Mouse (Mus musculus) liver, embryonic 16.5 days (tissue): ENCODE results near the gene Epsti1. TPM values are rescaled to one million over a fixed set of nuclear protein-coding genes. Genes with fewer than 3 reads are reported as not detected.

Experiments used
- ATAC-seq: fragments of 200-750 bp; cut with Nextera tagmentation; 2 replicates; pipeline ENCODE4 v1.8.0; 2017; ENCODE audit warnings: low read depth, mild to moderate bottlenecking, moderate number of reproducible peaks, moderate library complexity
- H3K27ac ChIP-seq: fragments of 300-500 bp; sonication (generic); 2 replicates; pipeline ENCODE4 v1.5.1; 2014; ENCODE audit warnings: mild to moderate bottlenecking, low read length
- H3K27me3 ChIP-seq: fragments of 300-500 bp; sonication (generic); 2 replicates; pipeline ENCODE4 v1.6.1; 2014; ENCODE audit warnings: low read depth, low read length, mixed read lengths; ENCODE audit not compliant: control insufficient read depth, insufficient read depth
- H3K36me3 ChIP-seq: fragments of 300-500 bp; sonication (generic); 2 replicates; pipeline ENCODE4 v1.6.1; 2014; ENCODE audit warnings: mild to moderate bottlenecking; ENCODE audit not compliant: control insufficient read depth, insufficient read depth
- H3K4me1 ChIP-seq: fragments of 300-500 bp; sonication (generic); 2 replicates; pipeline ENCODE4 v1.6.1; 2014; ENCODE audit warnings: low read depth, low read length, mixed read lengths; ENCODE audit not compliant: control insufficient read depth
- H3K4me2 ChIP-seq: fragments of 300-500 bp; sonication (generic); 2 replicates; pipeline ENCODE4 v1.6.1; 2014; ENCODE audit warnings: low read depth, low read length, mixed read lengths
- H3K4me3 ChIP-seq: fragments of 300-500 bp; sonication (generic); 2 replicates; pipeline ENCODE4 v1.5.1; 2014; ENCODE audit warnings: low read depth, mild to moderate bottlenecking, low read length
- H3K9ac ChIP-seq: fragments of 300-500 bp; sonication (generic); 2 replicates; pipeline ENCODE4 v1.6.1; 2014; ENCODE audit warnings: low read depth, low read length
- H3K9me3 ChIP-seq: fragments of 300-500 bp; sonication (generic); replicated peaks from 2 replicates; pipeline ENCODE4 v1.6.1; 2016; ENCODE audit warnings: low read length; ENCODE audit not compliant: control insufficient read depth
- WGBS: fragments of 180-500 bp; shearing (Covaris S2); extraction: QIAGEN DNeasy Blood & Tissue Kit; methylation state at CpG from one replicate; pipeline ENCODE4 v1.1.7; 2014; ENCODE audit not compliant: insufficient replicate concordance; 5-methylcytosine and 5-hydroxymethylcytosine counted together
- polyA plus RNA-seq: library from polyadenylated mRNA; unstranded; fragments of >200 nt; fragmentation: Nextera tagmentation; extraction: Ambion mirVana; gene quantifications from 2 replicates; pipeline ENCODE4 v1.2.1, GENCODE M21; 2015

The Epsti1 gene
- polyA plus RNA-seq, 1 experiment from 2014 or later: 1.4 TPM

GRCm38 (mm10) chr14:77928653-77929052 is 24.6 kb downstream of the Epsti1 start:
- no peak overlapping the region for H3K4me3 ChIP-seq
- no peaks in the 10 kb centered on the region for H3K36me3 ChIP-seq
- no peaks in the 10 kb centered on the region for H3K4me1 ChIP-seq
- no peak overlapping the region for H3K27ac ChIP-seq
- no peak for ATAC-seq
- H3K4me2 ChIP-seq: no peak overlapping the region
- 63% methylated on average over 5 of the region's 5 CpGs for WGBS
- H3K9me3 ChIP-seq: no peaks in the 10 kb centered on the region
- H3K9ac ChIP-seq: no peak overlapping the region
- H3K27me3 ChIP-seq: no peaks in the 10 kb centered on the region

GRCm38 (mm10) chr14:77929139-77929678 is 25.2 kb downstream of the Epsti1 start:
- Histone ChIP-seq H3K27ac (no peak overlapping the region), H3K9me3 (no peaks in the 10 kb centered on the region), H3K9ac (no peak overlapping the region), H3K4me3 (no peak overlapping the region), H3K27me3 (no peaks in the 10 kb centered on the region), H3K36me3 (no peaks in the 10 kb centered on the region), H3K4me1 (no peaks in the 10 kb centered on the region), H3K4me2 (no peak overlapping the region)
- no peak for ATAC-seq
- 36% methylated on average over 2 of the region's 2 CpGs for WGBS

- Histone ChIP-seq H3K9me3 (no peaks in the 10 kb centered on the region), H3K27me3 (no peaks in the 10 kb centered on the region), H3K27ac (no peak overlapping the region), H3K4me2 (no peak overlapping the region), H3K36me3 (no peaks in the 10 kb centered on the region), H3K4me1 (no peaks in the 10 kb centered on the region), H3K9ac (no peak overlapping the region), H3K4me3 (no peak overlapping the region)
- WGBS: 28% methylated on average over 12 of the region's 12 CpGs
- no peak for ATAC-seq
Measured at GRCm38 (mm10) chr14:77932150-77933047, 28.4 kb downstream of the Epsti1 start.

- Histone ChIP-seq H3K9me3 (no peaks in the 10 kb centered on the region), H3K27ac (no peak overlapping the region), H3K36me3 (no peaks in the 10 kb centered on the region), H3K4me1 (no peaks in the 10 kb centered on the region), H3K4me2 (no peak overlapping the region), H3K27me3 (no peaks in the 10 kb centered on the region), H3K9ac (no peak overlapping the region), H3K4me3 (no peak overlapping the region)
- no peak for ATAC-seq
- WGBS: 69% methylated on average over 5 of the region's 5 CpGs
Measured at GRCm38 (mm10) chr14:77933243-77933642, 29.2 kb downstream of the Epsti1 start.

DNA sequence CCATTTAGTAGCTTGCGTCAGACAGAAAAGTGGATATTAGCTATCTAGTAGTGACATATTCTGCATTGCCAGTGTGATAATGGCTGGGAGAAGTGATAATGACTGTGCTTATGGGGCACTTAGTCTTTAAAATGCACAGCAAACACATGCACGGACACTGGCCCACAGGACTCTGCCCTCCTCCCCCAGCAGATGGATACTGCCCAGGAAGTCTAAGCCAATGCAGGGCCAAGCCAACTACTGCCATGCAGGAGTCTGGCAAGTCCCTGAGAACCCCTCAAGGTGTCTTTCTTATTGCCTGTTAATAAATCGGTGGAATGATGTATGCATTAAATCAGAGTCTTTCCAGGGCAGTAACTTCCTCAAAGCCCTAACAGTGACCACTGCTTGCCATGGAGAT is 30.4 kb downstream of the Epsti1 start:
- no peak for ATAC-seq
- 44% methylated on average over 3 of the region's 3 CpGs for WGBS
- no peak overlapping the region for H3K4me3 ChIP-seq
- no peak overlapping the region for H3K9ac ChIP-seq
- H3K4me2 ChIP-seq: no peak overlapping the region
- H3K36me3 ChIP-seq: no peaks in the 10 kb centered on the region
- no peaks in the 10 kb centered on the region for H3K9me3 ChIP-seq
- H3K4me1 ChIP-seq: no peaks in the 10 kb centered on the region
- no peaks in the 10 kb centered on the region for H3K27me3 ChIP-seq
- no peak overlapping the region for H3K27ac ChIP-seq

- Histone ChIP-seq H3K4me3 (no peak overlapping the region), H3K4me1 (no peaks in the 10 kb centered on the region), H3K4me2 (no peak overlapping the region), H3K9ac (no peak overlapping the region), H3K36me3 (no peaks in the 10 kb centered on the region), H3K27me3 (no peaks in the 10 kb centered on the region), H3K9me3 (no peaks in the 10 kb centered on the region), H3K27ac (no peak overlapping the region)
- 51% methylated on average over 1 of the region's 1 CpGs for WGBS
- no peak for ATAC-seq
Measured at GRCm38 (mm10) chr14:77941105-77941504, 37.1 kb downstream of the Epsti1 start.

DNA sequence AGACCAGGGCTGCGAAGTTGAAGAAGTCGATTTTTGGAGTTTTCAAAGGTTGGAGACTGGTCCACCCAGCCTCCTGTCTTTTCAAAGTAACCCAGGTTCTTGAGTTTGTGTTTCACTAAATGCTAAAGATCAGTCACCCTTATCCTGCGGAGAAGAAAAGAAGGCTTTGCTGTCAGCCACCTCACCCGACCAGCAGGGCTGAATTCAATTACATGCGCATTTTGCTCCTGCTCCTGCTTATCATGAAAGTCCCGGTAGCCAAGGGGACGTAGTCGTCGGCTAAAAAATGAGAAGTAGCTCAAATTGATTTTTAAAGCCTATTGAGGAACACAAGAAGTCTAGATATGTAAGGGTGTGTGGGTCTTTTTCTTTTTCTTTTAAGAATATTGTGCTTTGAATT is 38.2 kb downstream of the Epsti1 start:
- no peak for ATAC-seq
- H3K4me3 ChIP-seq: no peak overlapping the region
- H3K27me3 ChIP-seq: no peaks in the 10 kb centered on the region
- no peaks in the 10 kb centered on the region for H3K9me3 ChIP-seq
- WGBS: 49% methylated on average over 9 of the region's 9 CpGs
- H3K4me1 ChIP-seq: no peaks in the 10 kb centered on the region
- no peak overlapping the region for H3K4me2 ChIP-seq
- H3K9ac ChIP-seq: no peak overlapping the region
- no peak overlapping the region for H3K27ac ChIP-seq
- H3K36me3 ChIP-seq: no peaks in the 10 kb centered on the region

GRCm38 (mm10) chr14:77942793-77943558 is 38.9 kb downstream of the Epsti1 start:
- no peak overlapping the region for H3K9ac ChIP-seq
- no peak overlapping the region for H3K4me2 ChIP-seq
- H3K4me1 ChIP-seq: no peaks in the 10 kb centered on the region
- no peaks in the 10 kb centered on the region for H3K9me3 ChIP-seq
- no peaks in the 10 kb centered on the region for H3K27me3 ChIP-seq
- ATAC-seq: no peak
- 77% methylated on average over 15 of the region's 15 CpGs for WGBS
- H3K27ac ChIP-seq: no peak overlapping the region
- no peak overlapping the region for H3K4me3 ChIP-seq
- H3K36me3 ChIP-seq: no peaks in the 10 kb centered on the region

- H3K4me3 ChIP-seq: no peak overlapping the region
- no peaks in the 10 kb centered on the region for H3K27me3 ChIP-seq
- H3K4me1 ChIP-seq: no peaks in the 10 kb centered on the region
- 58% methylated on average over 6 of the region's 6 CpGs for WGBS
- no peak overlapping the region for H3K9ac ChIP-seq
- ATAC-seq: no peak
- H3K9me3 ChIP-seq: no peaks in the 10 kb centered on the region
- H3K36me3 ChIP-seq: no peaks in the 10 kb centered on the region
- H3K4me2 ChIP-seq: no peak overlapping the region
- no peak overlapping the region for H3K27ac ChIP-seq
Measured at GRCm38 (mm10) chr14:77961741-77962140, 57.7 kb downstream of the Epsti1 start.
